Mouse (Mus musculus) midbrain, postnatal 0 days (tissue): ENCODE measurements around the gene Atg9b. TPM values are rescaled to one million over a fixed set of nuclear protein-coding genes. Genes with fewer than 3 reads are reported as not detected.

Experiments
- ATAC-seq: fragments of 200-750 bp; cut with Nextera tagmentation; 2 replicates; pipeline ENCODE4 v1.8.0; 2017; ENCODE audit warnings: moderate number of reproducible peaks, mild to moderate bottlenecking, moderate TSS enrichment, moderate library complexity; ENCODE audit not compliant: low FRiP score
- DNase-seq: peaks from one replicate; pipeline ENCODE4 v3.0.0-alpha.2; 2015; ENCODE audit warnings: low spot score
- H3K27ac ChIP-seq: fragments of 300-500 bp; sonication (generic); 2 replicates; pipeline ENCODE4 v1.5.1; 2014; ENCODE audit warnings: low read depth, mild to moderate bottlenecking, low read length, mixed read lengths
- H3K27me3 ChIP-seq: fragments of 300-500 bp; sonication (generic); 2 replicates; pipeline ENCODE4 v1.6.1; 2014; ENCODE audit warnings: low read length, control low read depth, mixed read lengths; ENCODE audit not compliant: insufficient read depth
- H3K36me3 ChIP-seq: fragments of 300-500 bp; sonication (generic); 2 replicates; pipeline ENCODE4 v1.6.1; 2014; ENCODE audit warnings: low read length, control low read depth, mixed read lengths; ENCODE audit not compliant: insufficient read depth
- H3K4me1 ChIP-seq: fragments of 300-500 bp; sonication (generic); 2 replicates; pipeline ENCODE4 v1.6.1; 2014; ENCODE audit warnings: mild to moderate bottlenecking, control low read depth, antibody characterized with exemption, low read length, mixed read lengths; ENCODE audit not compliant: insufficient read depth
- H3K4me2 ChIP-seq: fragments of 300-500 bp; sonication (generic); 2 replicates; pipeline ENCODE4 v1.6.1; 2014; ENCODE audit warnings: low read depth, mild to moderate bottlenecking, low read length, mixed read lengths; ENCODE audit not compliant: poor library complexity, severe bottlenecking
- H3K4me3 ChIP-seq: fragments of 300-500 bp; sonication (generic); 2 replicates; pipeline ENCODE4 v1.5.1; 2014; ENCODE audit warnings: low read depth, mild to moderate bottlenecking, low read length, moderate library complexity
- H3K9ac ChIP-seq: fragments of 300-500 bp; sonication (generic); replicated peaks from 2 replicates; pipeline ENCODE4 v1.6.1; 2014; ENCODE audit warnings: mild to moderate bottlenecking, low read length, moderate library complexity, mixed read lengths; ENCODE audit not compliant: poor library complexity, severe bottlenecking
- H3K9me3 ChIP-seq: fragments of 300-500 bp; sonication (generic); 2 replicates; pipeline ENCODE4 v1.6.1; 2016; ENCODE audit warnings: low read length, control low read depth
- CTCF ChIP-seq: IDR thresholded peaks from 2 replicates; pipeline ENCODE4 v1.5.1; 2016; ENCODE audit warnings: antibody characterized with exemption, mild to moderate bottlenecking
- WGBS: fragments of 180-500 bp; shearing (Covaris S2); extraction: QIAGEN DNeasy Blood & Tissue Kit; methylation state at CpG from one replicate; pipeline ENCODE4 v1.1.7; 2014; 5-methylcytosine and 5-hydroxymethylcytosine counted together
- polyA plus RNA-seq: library from polyadenylated mRNA; unstranded; fragments of >200 nt; fragmentation: Nextera tagmentation; extraction: Ambion mirVana; gene quantifications from 2 replicates; pipeline ENCODE4 v1.2.1, GENCODE M21; 2015
- total RNA-seq: library from RNA; depleted of rRNA; stranded (reverse); fragments of >200 nt; gene quantifications from 2 replicates; pipeline ENCODE4 v1.2.3, GENCODE M21; 2014

The Atg9b gene
- total and polyA plus RNA-seq, 2 experiments from 2014 or later = 5.3 to 6.7 TPM

- Histone ChIP-seq H3K27me3 (no peaks in the 10 kb centered on the region), H3K36me3 (0 out of 2 replicates have a peak, but pooled peaks cover 2% of the 10 kb centered on the region), H3K9ac (no peak overlapping the region), H3K4me3 (no peak overlapping the region), H3K4me1 (no peaks in the 10 kb centered on the region), H3K9me3 (no peaks in the 10 kb centered on the region), H3K4me2 (no peak overlapping the region), H3K27ac (no peak overlapping the region)
- 46% methylated on average over 6 of the region's 6 CpGs for WGBS
- no peak for TF ChIP-seq CTCF
- ATAC-seq (no peak), DNase-seq (peak; percentile 31)
Measured at GRCm38 (mm10) chr5:24374216-24374615, 17.7 kb downstream of the Atg9b start.

- no peak overlapping the region for H3K27ac ChIP-seq
- H3K4me3 ChIP-seq = no peak overlapping the region
- no peak overlapping the region for H3K9ac ChIP-seq
- DNase-seq (no peak), ATAC-seq (no peak)
- no peaks in the 10 kb centered on the region for H3K4me1 ChIP-seq
- 0 out of 2 replicates have a peak, but pooled peaks cover 2% of the 10 kb centered on the region for H3K36me3 ChIP-seq
- no peak for TF ChIP-seq CTCF
- no peaks in the 10 kb centered on the region for H3K9me3 ChIP-seq
- no peak overlapping the region for H3K4me2 ChIP-seq
- 52% methylated on average over 5 of the region's 5 CpGs for WGBS
- no peaks in the 10 kb centered on the region for H3K27me3 ChIP-seq
Measured at GRCm38 (mm10) chr5:24373807-24374206, 18.1 kb downstream of the Atg9b start.

- Histone ChIP-seq H3K27me3 (no peaks in the 10 kb centered on the region), H3K4me1 (no peaks in the 10 kb centered on the region), H3K36me3 (no peaks in the 10 kb centered on the region), H3K9me3 (no peaks in the 10 kb centered on the region), H3K9ac (no peak overlapping the region), H3K27ac (no peak overlapping the region), H3K4me3 (no peak overlapping the region), H3K4me2 (no peak overlapping the region)
- 77% methylated on average over 9 of the region's 9 CpGs for WGBS
- DNase-seq = no peak
- TF ChIP-seq CTCF = no peak
- no peak for ATAC-seq
Measured at GRCm38 (mm10) chr5:24369767-24370166, 22.2 kb downstream of the Atg9b start.

GRCm38 (mm10) chr5:24366426-24366825 is 25.5 kb downstream of the Atg9b start:
- 87% methylated on average over 9 of the region's 9 CpGs for WGBS
- Histone ChIP-seq H3K4me1 (no peaks in the 10 kb centered on the region), H3K4me2 (no peak overlapping the region), H3K9ac (no peak overlapping the region), H3K27ac (no peak overlapping the region), H3K9me3 (no peaks in the 10 kb centered on the region), H3K27me3 (no peaks in the 10 kb centered on the region), H3K36me3 (no peaks in the 10 kb centered on the region), H3K4me3 (no peak overlapping the region)
- TF ChIP-seq CTCF = no peak
- ATAC-seq (no peak), DNase-seq (no peak)

- TF ChIP-seq CTCF = no peak
- DNase-seq = no peak
- peak overlapping the region; percentile 8; the same call in 1 of the 2 replicates for H3K4me3 ChIP-seq
- H3K36me3 ChIP-seq = no peaks in the 10 kb centered on the region
- no peak for ATAC-seq
- 41% methylated on average over 5 of the region's 5 CpGs for WGBS
- H3K4me1 ChIP-seq = no peaks in the 10 kb centered on the region
- H3K27me3 ChIP-seq = no peaks in the 10 kb centered on the region
- H3K4me2 ChIP-seq = no peak overlapping the region
- no peak overlapping the region for H3K9ac ChIP-seq
- no peak overlapping the region for H3K27ac ChIP-seq
- no peaks in the 10 kb centered on the region for H3K9me3 ChIP-seq
Measured at GRCm38 (mm10) chr5:24365528-24365927, 26.4 kb downstream of the Atg9b start.

GRCm38 (mm10) chr5:24364963-24365362 is 27.0 kb downstream of the Atg9b start:
- ATAC-seq (no peak), DNase-seq (no peak)
- H3K4me3 ChIP-seq = peak overlapping the region; percentile 8; the same call in 1 of the 2 replicates
- H3K4me2 ChIP-seq = no peak overlapping the region
- TF ChIP-seq CTCF = no peak
- H3K9me3 ChIP-seq = no peaks in the 10 kb centered on the region
- 80% methylated on average over 10 of the region's 10 CpGs for WGBS
- no peaks in the 10 kb centered on the region for H3K27me3 ChIP-seq
- H3K4me1 ChIP-seq = no peaks in the 10 kb centered on the region
- H3K9ac ChIP-seq = no peak overlapping the region
- H3K27ac ChIP-seq = no peak overlapping the region
- H3K36me3 ChIP-seq = no peaks in the 10 kb centered on the region
